In the genomic region with DNA sequence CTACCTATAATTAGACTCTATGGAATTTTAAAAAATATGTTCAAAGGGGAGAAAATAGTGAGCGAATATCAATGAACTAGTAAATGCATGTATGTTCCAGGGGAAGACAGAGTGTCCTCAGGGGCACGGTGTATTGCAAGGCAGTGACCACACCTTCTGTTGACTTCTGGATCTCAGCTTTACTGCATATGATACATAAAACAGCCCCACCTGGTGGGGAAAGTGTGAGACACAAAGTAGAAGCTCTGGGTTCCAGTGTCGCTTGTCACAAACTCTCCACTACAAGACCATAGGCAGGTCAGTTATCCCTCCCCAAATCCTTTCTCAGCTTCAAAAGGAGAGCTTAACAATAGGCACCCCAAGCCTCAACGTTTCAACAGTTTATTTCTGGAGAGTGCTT, we compare ENCODE assay signal across 9 mouse cellular contexts.
DNase-seq lines count a peak whose midpoint lies in the region; ATAC-seq and TF ChIP-seq lines count a peak whose summit lies in the region.
"Had no signal": no experiment of that assay in that cellular context is flagged by ENCODE, and none has a peak within 500 bp of the region (broad histone marks: within the 10 kb centered on the region; RNA-seq: fewer than 3 reads in every experiment).

No protein-coding gene starts in this region.

- H3K9me3 ChIP-seq in forebrain, postnatal 0 days (ENCODE audit: low read length), result no peaks in the 10 kb centered on the region
- no peaks in the 10 kb centered on the region for H3K9me3 ChIP-seq in forebrain, embryonic 14.5 days (replicated peaks; ENCODE audit: control insufficient read depth, low read length)
- no peaks in the 10 kb centered on the region for H3K9me3 ChIP-seq in liver, postnatal 0 days (ENCODE audit: low read length)
- no peaks in the 10 kb centered on the region for H3K9me3 ChIP-seq in liver, embryonic 12.5 days (replicated peaks)

- H3K36me3 ChIP-seq in forebrain, postnatal 0 days (ENCODE audit: insufficient read depth), result no peaks in the 10 kb centered on the region
- H3K36me3 ChIP-seq in forebrain, embryonic 14.5 days (ENCODE audit: control insufficient read depth, insufficient read depth, low read length), result no peaks in the 10 kb centered on the region
- H3K36me3 ChIP-seq in liver, postnatal 0 days (replicated peaks; ENCODE audit: insufficient read depth, low read length), result no peaks in the 10 kb centered on the region
- H3K36me3 ChIP-seq in liver, embryonic 12.5 days, result no peaks in the 10 kb centered on the region

- WGBS in forebrain, postnatal 0 days, result 69% methylated on average over 4 of the region's 4 CpGs
- 72% methylated on average over 4 of the region's 4 CpGs for WGBS in forebrain, embryonic 14.5 days
- 64% methylated on average over 4 of the region's 4 CpGs for WGBS in liver, postnatal 0 days (ENCODE audit: insufficient replicate concordance)
- 45% methylated on average over 4 of the region's 4 CpGs for WGBS in liver, embryonic 12.5 days (ENCODE audit: insufficient replicate concordance)

- H3K4me3 ChIP-seq in forebrain, postnatal 0 days (ENCODE audit: low read depth, low read length), result no peak overlapping the region
- H3K4me3 ChIP-seq in forebrain, embryonic 14.5 days (ENCODE audit: low read depth, low read length), result no peak overlapping the region
- no peak overlapping the region for H3K4me3 ChIP-seq in liver, postnatal 0 days (ENCODE audit: low read depth, low read length)
- H3K4me3 ChIP-seq in liver, embryonic 12.5 days, result no peak overlapping the region

- H3K9ac ChIP-seq in forebrain, postnatal 0 days, result no peak overlapping the region
- no peak overlapping the region for H3K9ac ChIP-seq in forebrain, embryonic 14.5 days (ENCODE audit: low read length)
- no peak overlapping the region for H3K9ac ChIP-seq in liver, postnatal 0 days (replicated peaks)
- no peak overlapping the region for H3K9ac ChIP-seq in liver, embryonic 12.5 days

- peak; percentile 29; the same call in 1 of the 2 replicates for TF ChIP-seq CTCF in forebrain, postnatal 0 days (IDR thresholded peaks at IDR 0.05; ENCODE audit: low read depth)
- peak; percentile 45 for TF ChIP-seq CTCF in liver, postnatal 0 days (IDR thresholded peaks at IDR 0.05; ENCODE audit: low read depth)

- H3K27me3 ChIP-seq in forebrain, postnatal 0 days (ENCODE audit: insufficient read depth, low read length), result no peaks in the 10 kb centered on the region
- H3K27me3 ChIP-seq in forebrain, embryonic 14.5 days (replicated peaks; ENCODE audit: control insufficient read depth, insufficient read depth, low read length), result no peaks in the 10 kb centered on the region
- H3K27me3 ChIP-seq in liver, postnatal 0 days (ENCODE audit: insufficient read depth, low read length), result peaks cover 19% of the 10 kb centered on the region
- H3K27me3 ChIP-seq in liver, embryonic 12.5 days (replicated peaks), result no peaks in the 10 kb centered on the region

- no peak for TF ChIP-seq EP300 in liver, postnatal 0 days (IDR thresholded peaks at IDR 0.05; ENCODE audit: low read depth)

- no peak overlapping the region for H3K27ac ChIP-seq in forebrain, postnatal 0 days (ENCODE audit: low read depth, low read length)
- no peak overlapping the region for H3K27ac ChIP-seq in forebrain, embryonic 14.5 days (ENCODE audit: low read depth, low read length)
- no peak overlapping the region for H3K27ac ChIP-seq in liver, postnatal 0 days (ENCODE audit: low read depth)
- H3K27ac ChIP-seq in liver, embryonic 12.5 days, result no peak overlapping the region
- H3K27ac ChIP-seq: macrophage had no signal

- DNase-seq in forebrain, postnatal 0 days, result no peak
- no peak for DNase-seq in forebrain, embryonic 14.5 days (ENCODE audit: low spot score)
- no peak for DNase-seq in liver, postnatal 0 days
- DNase-seq in ZHBTc4 (ENCODE audit: low read depth, low spot score), result peak; percentile 12
- peak; percentile 50 for DNase-seq in thymus, postnatal 0 days (ENCODE audit: low spot score)
- DNase-seq in layer of hippocampus, adult 9-10 months (ENCODE audit: low spot score), result no peak
- no peak for DNase-seq in yolk sac, embryonic 10.5 days (ENCODE audit: low spot score)

- H3K4me1 ChIP-seq in forebrain, postnatal 0 days (ENCODE audit: insufficient read depth), result peaks cover 10% of the 10 kb centered on the region
- H3K4me1 ChIP-seq in forebrain, embryonic 14.5 days (ENCODE audit: control insufficient read depth, insufficient read depth, low read length), result peaks cover 11% of the 10 kb centered on the region
- peaks cover 5% of the 10 kb centered on the region for H3K4me1 ChIP-seq in liver, postnatal 0 days (ENCODE audit: insufficient read depth)
- no peaks in the 10 kb centered on the region for H3K4me1 ChIP-seq in liver, embryonic 12.5 days

- no peak for ATAC-seq in forebrain, postnatal 0 days
- no peak for ATAC-seq in forebrain, embryonic 14.5 days
- no peak for ATAC-seq in liver, postnatal 0 days
- ATAC-seq in liver, embryonic 12.5 days, result no peak

- no peak overlapping the region for H3K4me2 ChIP-seq in forebrain, postnatal 0 days (ENCODE audit: low read depth)
- H3K4me2 ChIP-seq in forebrain, embryonic 14.5 days (ENCODE audit: low read length), result no peak overlapping the region
- H3K4me2 ChIP-seq in liver, postnatal 0 days (ENCODE audit: low read depth, low read length), result no peak overlapping the region
- no peak overlapping the region for H3K4me2 ChIP-seq in liver, embryonic 12.5 days

Comparison
In these comparisons a context has a peak if more than half of its experiments do, and no peak if none do; other contexts are left out.
1. DNase-seq: peak in ZHBTc4 (single experiment) and thymus, postnatal 0 days (single experiment); none in forebrain, postnatal 0 days (single experiment), forebrain, embryonic 14.5 days (single experiment), liver, postnatal 0 days (single experiment), layer of hippocampus, adult 9-10 months (single experiment) and yolk sac, embryonic 10.5 days (single experiment).